Comparison of ENCODE assay signal across 22 mouse cellular contexts in the genomic region with DNA sequence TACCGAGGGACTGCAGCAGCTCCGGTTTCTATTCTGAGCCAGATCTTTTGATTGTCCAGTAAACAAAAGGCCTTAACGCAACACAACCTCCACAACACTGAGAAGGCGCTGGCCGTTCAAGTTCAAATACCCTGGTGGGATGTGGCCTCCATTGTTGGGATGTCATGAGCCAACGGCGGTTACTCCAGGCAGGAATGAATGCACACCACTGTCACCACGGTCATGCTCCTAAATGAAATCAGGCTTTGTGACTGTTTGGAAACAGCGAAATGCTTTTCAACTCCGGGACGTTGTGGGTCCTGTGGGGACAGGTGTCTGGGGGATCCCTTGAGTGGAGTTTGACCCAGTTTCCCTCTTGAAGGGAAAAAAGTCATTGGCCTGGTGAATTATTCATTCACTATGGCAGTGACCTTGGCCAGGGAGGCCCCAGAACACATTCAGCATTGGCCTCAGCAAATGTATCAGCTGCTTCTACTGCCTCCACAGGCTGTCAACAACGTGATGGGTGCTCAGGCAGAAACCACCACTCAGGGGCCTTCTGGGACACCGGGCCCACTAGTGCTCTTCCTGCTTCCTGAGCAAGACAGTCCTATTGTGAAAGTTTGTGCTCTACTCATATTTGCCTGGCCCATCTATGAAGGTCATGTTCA.
A peak's percentile ranks its signal among the peaks of the same experiment; 100 is the strongest.
DNase-seq lines count a peak whose midpoint lies in the region; ATAC-seq lines count a peak whose summit lies in the region.
"Had no signal": no experiment of that assay in that cellular context is flagged by ENCODE, and none has a peak within 500 bp of the region (broad histone marks: within the 10 kb centered on the region; RNA-seq: fewer than 3 reads in every experiment).

No protein-coding gene starts in this region.

- 0 out of 2 replicates have a peak, but pooled peaks cover 4% of the 10 kb centered on the region for H3K36me3 ChIP-seq in kidney, embryonic 15.5 days
- H3K36me3 ChIP-seq: forebrain, embryonic 15.5 days; intestine, embryonic 15.5 days; midbrain, embryonic 15.5 days had no signal

- 85% methylated on average over 13 of the region's 13 CpGs for WGBS in kidney, embryonic 15.5 days

- H3K27me3 ChIP-seq in kidney, embryonic 15.5 days: no peaks in the 10 kb centered on the region
- H3K27me3 ChIP-seq: CH12.LX; forebrain, embryonic 15.5 days; intestine, embryonic 15.5 days; midbrain, embryonic 15.5 days had no signal

- H3K27ac ChIP-seq in kidney, embryonic 15.5 days: no peak overlapping the region
- H3K27ac ChIP-seq: forebrain, embryonic 15.5 days; heart, adult 2 months; intestine, embryonic 15.5 days; layer of hippocampus, adult 2 months; midbrain, embryonic 15.5 days had no signal

- H3K9ac ChIP-seq in kidney, embryonic 15.5 days: no peak overlapping the region
- H3K9ac ChIP-seq: forebrain, embryonic 15.5 days; intestine, embryonic 15.5 days; midbrain, embryonic 15.5 days had no signal

- H3K4me1 ChIP-seq in kidney, embryonic 15.5 days: no peaks in the 10 kb centered on the region
- H3K4me1 ChIP-seq: intestine, embryonic 15.5 days; midbrain, embryonic 15.5 days had no signal

- DNase-seq in adrenal gland, postnatal 36 days: peak; percentile 43 to 51
- DNase-seq in adrenal gland, postnatal 25 days: no peak
- DNase-seq in kidney, adult 11 months: peak; percentile 62
- DNase-seq in Muller cell, postnatal 12 days (ENCODE audit: inconsistent ontology term): peak; percentile 57
- DNase-seq in kidney, postnatal 10 days: peak; percentile 28
- no peak for DNase-seq in testis, postnatal 10 days (ENCODE audit: low spot score)
- DNase-seq: cerebellum, adult 9-10 months; gastrocnemius, postnatal 25 days; heart, adult 2 months; heart, postnatal 36 days; layer of hippocampus, postnatal 36 days; left cerebral cortex, postnatal 4 days; lung, adult 18-20 months; lung, postnatal 14 days; right cerebral cortex, postnatal 4 days had no signal

- ATAC-seq in kidney, embryonic 15.5 days (replicated peaks; ENCODE audit: low FRiP score): no peak
- ATAC-seq: forebrain, embryonic 15.5 days; intestine, embryonic 15.5 days; midbrain, embryonic 15.5 days had no signal

- no peaks in the 10 kb centered on the region for H3K9me3 ChIP-seq in kidney, embryonic 15.5 days (replicated peaks)
- H3K9me3 ChIP-seq: forebrain, embryonic 15.5 days; intestine, embryonic 15.5 days; midbrain, embryonic 15.5 days had no signal

- H3K4me3 ChIP-seq in kidney, embryonic 15.5 days (replicated peaks): no peak overlapping the region
- H3K4me3 ChIP-seq: forebrain, embryonic 15.5 days; heart, adult 2 months; intestine, embryonic 15.5 days; layer of hippocampus, adult 2 months; midbrain, embryonic 15.5 days; myocyte had no signal

- H3K4me2 ChIP-seq in kidney, embryonic 15.5 days: no peak overlapping the region
- H3K4me2 ChIP-seq: forebrain, embryonic 15.5 days; intestine, embryonic 15.5 days; midbrain, embryonic 15.5 days had no signal

Comparison
In these comparisons a context has a peak if more than half of its experiments do, and no peak if none do; other contexts are left out.
1. DNase-seq: peak in adrenal gland, postnatal 36 days (2 of 2), kidney, adult 11 months (single experiment), Muller cell, postnatal 12 days (single experiment) and kidney, postnatal 10 days (single experiment); none in adrenal gland, postnatal 25 days (single experiment) and testis, postnatal 10 days (single experiment).